Mouse (Mus musculus): ENCODE measurements at regions not wholly inside any gene's neighbourhood (a gene's known extent, or its start where the extent isn't known, plus 50 kb on each side); places are given as distances from the start of the nearest gene placed in this dataset.

DNA sequence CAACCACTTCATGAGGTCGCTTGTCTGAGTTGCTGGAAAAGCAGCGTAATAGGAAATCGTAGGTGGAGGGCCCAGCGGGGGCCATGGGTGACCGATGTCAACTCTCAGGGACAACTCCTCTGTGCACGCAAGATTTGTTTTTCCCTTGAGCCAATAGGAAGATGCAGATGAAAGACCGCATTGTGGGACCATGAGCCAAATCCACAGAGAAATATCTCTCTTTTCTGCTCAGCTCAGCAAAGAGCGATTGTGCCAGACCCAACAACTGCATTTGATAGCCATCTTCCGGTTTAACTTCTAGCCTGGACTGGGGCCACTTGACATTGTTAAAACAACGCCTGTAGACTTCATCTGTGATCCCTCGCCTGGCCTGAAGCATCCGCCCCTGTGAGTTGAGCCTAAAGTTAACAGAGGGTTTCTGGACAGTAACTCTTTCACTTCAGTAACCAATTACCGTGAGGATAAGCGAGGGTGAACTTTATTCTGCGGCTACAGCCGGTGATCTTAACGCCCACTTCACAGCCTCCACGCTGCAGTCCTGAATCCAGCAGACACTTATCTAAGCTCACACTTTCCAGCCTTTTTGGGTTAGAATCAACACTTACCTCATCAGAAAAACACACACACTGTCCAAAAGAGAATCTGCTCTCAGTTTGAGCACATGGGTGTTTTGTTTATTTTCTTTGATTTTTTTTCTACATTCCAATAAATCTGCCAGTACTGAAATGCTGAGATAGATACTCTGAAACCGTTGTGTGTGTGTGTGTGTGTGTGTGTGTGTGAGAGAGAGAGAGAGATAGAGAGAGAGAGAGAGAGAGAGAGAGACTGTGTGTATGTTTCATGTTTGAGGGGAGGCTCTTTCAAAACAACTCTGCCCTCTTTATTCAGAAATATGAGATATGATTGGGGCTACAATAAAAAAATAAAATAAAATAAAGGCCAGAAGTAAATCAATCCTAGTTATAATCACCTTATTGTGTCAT is 111.9 kb downstream of the Tomm20 start:
- TF ChIP-seq POLR2A (IDR thresholded peaks at IDR 0.05; ENCODE audit: low read depth, low read length) = no peak
- TF ChIP-seq CTCF (conservative IDR thresholded peaks at IDR 0.05; ENCODE audit: insufficient read depth, insufficient read length, low read depth, low read length) = no peak

Measured in kidney, adult 2 months (tissue).